Mouse (Mus musculus): ENCODE results near the gene Snrnp48. TPM values are rescaled to one million over a fixed set of nuclear protein-coding genes. Genes with fewer than 3 reads are reported as not detected.

Gene Snrnp48
- total RNA-seq, 2 experiments from 2014 or later = 90.2 to 148 TPM

DNA sequence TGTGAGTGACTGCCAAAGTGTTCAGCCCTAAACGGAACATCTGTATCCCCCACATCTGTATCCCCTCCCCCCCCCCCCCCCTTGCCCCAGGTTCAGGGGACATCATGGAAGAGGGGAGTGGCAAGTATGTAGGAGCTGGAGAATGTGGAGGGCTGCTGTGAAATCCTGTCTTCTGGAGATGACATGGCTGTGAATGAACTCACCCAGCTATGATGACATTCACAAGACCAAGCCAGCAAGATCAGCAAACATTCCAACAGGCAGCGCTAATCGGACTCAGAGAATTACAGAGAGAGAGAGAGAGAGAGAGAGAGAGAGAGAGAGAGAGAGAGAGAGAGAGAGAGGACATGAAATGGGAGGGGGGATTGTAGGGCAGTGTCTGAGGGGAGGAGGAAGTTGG lies 46.5 kb downstream of the Snrnp48 start:
- no peak for ATAC-seq (replicated peaks; ENCODE audit: low FRiP score, low TSS enrichment, poor library complexity, severe bottlenecking)

DNA sequence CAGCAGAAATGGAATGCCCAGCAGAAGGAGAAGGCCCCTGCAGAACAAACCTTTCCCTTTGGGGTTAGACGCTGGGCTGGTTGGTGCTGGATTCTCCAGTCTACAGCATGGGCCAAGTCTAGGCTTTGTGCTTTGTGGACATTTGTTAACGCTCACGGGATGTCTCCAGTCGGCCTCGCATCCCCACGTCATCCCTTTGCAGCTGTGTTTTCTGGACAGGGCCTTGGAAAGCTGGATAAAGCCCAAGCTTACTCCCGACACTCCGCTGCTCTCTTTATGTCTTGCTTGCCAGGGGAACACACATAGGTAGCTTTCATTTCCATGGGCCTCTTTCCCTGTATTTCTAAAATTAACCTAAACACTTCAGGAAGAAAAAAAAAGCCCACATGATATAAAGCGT lies 49.0 kb downstream of the Snrnp48 start:
- ATAC-seq (replicated peaks; ENCODE audit: low FRiP score, low TSS enrichment, poor library complexity, severe bottlenecking) = no peak

DNA sequence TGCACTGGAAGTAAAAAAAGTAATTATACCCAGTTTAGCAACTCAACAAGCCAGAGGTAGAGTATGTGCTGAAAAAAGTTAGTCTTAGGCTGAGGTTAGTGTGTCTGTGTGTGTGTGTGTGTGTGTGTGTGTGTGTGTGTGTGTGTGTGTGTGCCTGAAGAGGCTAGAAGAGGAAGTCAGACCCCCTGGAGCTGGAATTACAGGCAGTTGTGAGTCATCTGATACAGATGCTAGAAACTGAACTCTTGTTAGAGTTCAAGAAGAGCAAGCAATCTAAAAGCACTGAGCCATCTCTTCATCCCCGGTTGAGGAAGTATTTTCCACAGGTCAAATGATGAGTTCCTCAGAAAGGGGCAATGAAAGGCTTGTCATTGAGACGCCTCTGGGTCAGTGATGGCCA lies 54.2 kb downstream of the Snrnp48 start:
- no peak for ATAC-seq (replicated peaks; ENCODE audit: low FRiP score, low TSS enrichment, poor library complexity, severe bottlenecking)

DNA sequence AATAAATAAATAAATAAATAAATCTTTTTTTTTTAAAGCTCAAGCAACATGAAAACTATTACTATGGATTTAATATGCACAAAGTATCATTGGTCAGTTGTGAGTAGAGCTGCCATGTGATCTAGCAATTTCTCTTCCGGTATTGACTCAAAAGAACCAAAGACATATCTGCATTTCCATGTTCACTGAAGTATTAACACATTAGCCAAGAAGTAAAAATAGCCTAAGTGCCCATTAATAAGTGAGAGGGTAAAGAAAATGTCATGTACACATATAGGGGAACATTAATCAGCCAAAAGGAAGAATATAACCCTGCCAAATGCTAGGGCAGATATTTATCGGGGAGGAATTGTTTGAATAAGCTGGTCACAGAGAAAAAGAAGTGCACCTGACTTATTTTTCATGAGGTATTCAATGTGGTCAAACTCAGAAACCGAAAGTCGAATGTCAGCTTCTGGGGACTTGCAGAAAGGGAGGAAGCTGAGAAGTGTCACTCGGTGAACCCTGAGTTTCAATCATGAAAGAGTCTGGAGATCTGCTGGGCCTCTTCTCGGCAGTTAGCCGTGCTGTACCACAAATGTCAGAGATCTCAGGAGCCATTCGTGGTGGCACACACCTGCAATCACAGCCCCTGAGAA lies 64.4 kb downstream of the Snrnp48 start:
- ATAC-seq (replicated peaks; ENCODE audit: low FRiP score, low TSS enrichment, poor library complexity, severe bottlenecking) = no peak

DNA sequence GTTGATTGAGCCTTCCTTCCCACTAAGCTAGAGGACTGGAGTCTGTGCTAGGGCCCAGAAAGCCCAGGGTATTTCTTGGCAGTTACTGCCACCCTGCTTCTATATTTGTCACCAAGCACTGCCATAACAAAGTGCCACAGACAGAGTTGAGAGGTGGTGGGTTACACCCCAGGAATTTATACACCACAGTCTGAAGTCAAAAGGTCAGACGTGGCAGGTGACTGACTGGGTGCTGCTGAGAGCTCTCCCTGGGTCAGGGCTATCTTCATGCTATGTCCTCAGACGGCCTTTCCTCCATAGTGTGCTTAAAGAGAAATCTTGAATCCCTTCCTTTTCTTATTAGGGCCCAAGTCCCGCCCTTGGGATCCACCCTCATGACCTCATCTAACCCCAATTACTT lies 67.9 kb downstream of the Snrnp48 start:
- ATAC-seq (replicated peaks; ENCODE audit: low FRiP score, low TSS enrichment, poor library complexity, severe bottlenecking) = no peak

Other genes with a start within 250 kb of the Snrnp48 start
- gene Ssr1, start 210.7 kb upstream of the Snrnp48 start, total RNA-seq (2014; fragmentation: Nextera tagmentation) = 58.6 and 105 TPM in 2 replicates
- gene Ssr1, start 210.7 kb upstream of the Snrnp48 start, total RNA-seq (2017) = 104 and 158 TPM in 2 replicates
- 80.5 and 88.1 TPM in 2 replicates for gene Riok1, start 167.9 kb upstream of the Snrnp48 start, total RNA-seq (2014; fragmentation: Nextera tagmentation)
- gene Riok1, start 167.9 kb upstream of the Snrnp48 start, total RNA-seq (2017) = 98.5 and 126 TPM in 2 replicates
- 2.1 and 5.5 TPM in 2 replicates for gene Cage1, start 167.9 kb upstream of the Snrnp48 start, total RNA-seq (2014; fragmentation: Nextera tagmentation)
- 3.4 and 3.5 TPM in 2 replicates for gene Cage1, start 167.9 kb upstream of the Snrnp48 start, total RNA-seq (2017)
- not detected in 2 replicates for gene Dsp, start 53.6 kb upstream of the Snrnp48 start, total RNA-seq (2014; fragmentation: Nextera tagmentation)
- gene Dsp, start 53.6 kb upstream of the Snrnp48 start, total RNA-seq (2017) = not detected in 2 replicates
- gene Bmp6, start 140.2 kb downstream of the Snrnp48 start, total RNA-seq (2014; fragmentation: Nextera tagmentation) = not detected in 2 replicates
- gene Bmp6, start 140.2 kb downstream of the Snrnp48 start, total RNA-seq (2017) = not detected in 2 replicates